9 mouse cellular contexts compared by ENCODE assay signal in genomic region chr16:85807072-85807471, GRCm38 (mm10). TPM values are rescaled to one million over a fixed set of nuclear protein-coding genes. Genes with fewer than 3 reads are reported as not detected.
A peak's percentile ranks its signal among the peaks of the same experiment; 100 is the strongest.
DNase-seq lines count a peak whose midpoint lies in the region; ATAC-seq and TF ChIP-seq lines count a peak whose summit lies in the region.
"Had no signal": no experiment of that assay in that cellular context is flagged by ENCODE, and none has a peak within 500 bp of the region (broad histone marks: within the 10 kb centered on the region; RNA-seq: fewer than 3 reads in every experiment).

No protein-coding gene starts in this region.

- no peak for ATAC-seq in lung, postnatal 0 days

- no peak overlapping the region for H3K27ac ChIP-seq in lung, postnatal 0 days (ENCODE audit: low read length)
- H3K27ac ChIP-seq: embryonic facial prominence, embryonic 12.5 days; liver, embryonic 15.5 days had no signal

- no peaks in the 10 kb centered on the region for H3K36me3 ChIP-seq in lung, postnatal 0 days (ENCODE audit: insufficient read depth, low read length)
- H3K36me3 ChIP-seq: embryonic facial prominence, embryonic 12.5 days; liver, embryonic 15.5 days had no signal

- H3K4me3 ChIP-seq in lung, postnatal 0 days (ENCODE audit: low read depth, low read length) = no peak overlapping the region
- H3K4me3 ChIP-seq: embryonic facial prominence, embryonic 12.5 days; liver, embryonic 15.5 days had no signal

- TF ChIP-seq EP300 in lung, postnatal 0 days (IDR thresholded peaks at IDR 0.05) = peak; percentile 19; the same call in 1 of the 2 replicates

- WGBS in lung, postnatal 0 days = 19% methylated on average over 3 of the region's 3 CpGs

- H3K27me3 ChIP-seq in lung, postnatal 0 days (replicated peaks; ENCODE audit: insufficient read depth, low read length) = no peaks in the 10 kb centered on the region
- H3K27me3 ChIP-seq: embryonic facial prominence, embryonic 12.5 days had no signal

- intact Hi-C loops in heart, postnatal 36 days (cut with DNase I) = loop anchor here (1.0 to 10.0 kb wide), 10 partner anchors 262 to 1441 kb away; no protein-coding TSS in a partner anchor

- peak; percentile 70 for DNase-seq in layer of hippocampus, adult 11-12 months (ENCODE audit: low spot score)
- DNase-seq in layer of hippocampus, postnatal 36 days = no peak
- DNase-seq in MEL-GATA-1-ER (ENCODE audit: extremely low read depth, low read depth) = peak; percentile 21
- peak; percentile 83 to 87 for DNase-seq in cerebellum, postnatal 10 days
- peak; percentile 50 to 60 for DNase-seq in heart, postnatal 36 days
- DNase-seq in lung, postnatal 0 days (ENCODE audit: low spot score) = peak; percentile 90
- no peak for DNase-seq in spleen, adult 18-20 months

- no peaks in the 10 kb centered on the region for H3K9me3 ChIP-seq in lung, postnatal 0 days (ENCODE audit: low read length)
- H3K9me3 ChIP-seq: embryonic facial prominence, embryonic 12.5 days; liver, embryonic 15.5 days had no signal

- peak overlapping the region; percentile 32 for H3K4me2 ChIP-seq in lung, postnatal 0 days (replicated peaks; ENCODE audit: low read depth, low read length)
- H3K4me2 ChIP-seq: embryonic facial prominence, embryonic 12.5 days; liver, embryonic 15.5 days had no signal

- no peaks in the 10 kb centered on the region for H3K4me1 ChIP-seq in lung, postnatal 0 days (ENCODE audit: insufficient read depth, low read depth, low read length)
- H3K4me1 ChIP-seq: liver, embryonic 15.5 days had no signal

- TF ChIP-seq CTCF in lung, postnatal 0 days (IDR thresholded peaks at IDR 0.05) = peak; percentile 74

- H3K9ac ChIP-seq in lung, postnatal 0 days (replicated peaks; ENCODE audit: low read depth) = no peak overlapping the region
- H3K9ac ChIP-seq: embryonic facial prominence, embryonic 12.5 days; liver, embryonic 15.5 days had no signal

RNA-seq across cellular contexts. Expression of gene Adamts1, which starts 4.2 kb away (rescaled TPM):
- 10 to 100 TPM; 27.8 to 35.9 TPM for total RNA-seq in layer of hippocampus, postnatal 36 days (2021)
- total RNA-seq in heart, postnatal 36 days (2021) = 10 to 100 TPM; 23.4 to 40.7 TPM
- 59.1 and 59.7 TPM in 2 replicates for polyA plus RNA-seq in lung, postnatal 0 days (2015; fragmentation: Nextera tagmentation; extraction: Ambion mirVana)

Comparison
In these comparisons a context has a peak if more than half of its experiments do, and no peak if none do; other contexts are left out.
1. DNase-seq: peak in layer of hippocampus, adult 11-12 months (single experiment), MEL-GATA-1-ER (single experiment), cerebellum, postnatal 10 days (2 of 2), heart, postnatal 36 days (2 of 2) and lung, postnatal 0 days (single experiment); none in layer of hippocampus, postnatal 36 days (0 of 2) and spleen, adult 18-20 months (0 of 2).